Mouse (Mus musculus): Measurements from ENCODE around the gene Olfr1320. TPM values are rescaled to one million over a fixed set of nuclear protein-coding genes. Genes with fewer than 3 reads are reported as not detected.

Olfr1320 gene
- total RNA-seq (2023), result not detected in 4 replicates

DNA sequence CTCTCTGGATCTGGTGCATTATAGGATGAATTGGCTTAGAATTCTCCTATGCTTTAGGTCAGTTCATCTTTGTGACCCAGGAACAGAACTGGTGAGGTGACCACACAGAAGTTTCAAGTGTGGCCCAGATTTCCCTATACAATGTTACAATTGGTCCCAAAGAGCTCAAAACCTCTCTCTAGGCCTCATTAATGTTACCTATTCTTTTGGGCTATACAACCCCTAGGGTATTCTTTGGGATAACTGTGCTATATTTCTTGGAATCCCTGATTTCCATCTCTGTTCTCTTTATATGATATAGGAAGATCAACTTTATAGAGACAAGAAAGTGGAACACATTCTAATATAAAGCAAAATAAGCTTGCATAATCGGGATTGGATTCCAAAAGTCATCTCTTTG is at the start of gene Olfr1320:
Gene Olfr1320, plus strand, starts transcription at position 301 of the 400 bp plus-strand sequence.

Other genes starting within 250 kb of the Olfr1320 start
- gene Arhgap36, start 208.4 kb upstream of the Olfr1320 start, total RNA-seq (2023), result not detected in 4 replicates
- not detected in 4 replicates for gene Olfr1321, start 62.7 kb downstream of the Olfr1320 start, total RNA-seq (2023)
- gene Igsf1, start 125.4 kb downstream of the Olfr1320 start, total RNA-seq (2023), result not detected in 4 replicates
- not detected in 4 replicates for gene Olfr1322, start 219.2 kb downstream of the Olfr1320 start, total RNA-seq (2023)

All from B cell, adult 62 days (primary cell).